Mouse (Mus musculus) lung, adult 2 months (tissue): Measurements from ENCODE around the gene Opcml. TPM values are rescaled to one million over a fixed set of nuclear protein-coding genes. Genes with fewer than 3 reads are reported as not detected.

Experiments
- DNase-seq: peaks from one replicate; pipeline ENCODE4 v3.0.0; 2022
- H3K4me1 ChIP-seq: fragments of 200-500 bp; 2 replicates; pipeline ENCODE4 v1.6.1; 2011; ENCODE audit warnings: low read length; ENCODE audit not compliant: control insufficient read depth, insufficient read depth
- H3K4me3 ChIP-seq: fragments of 200-500 bp; replicated peaks from 2 replicates; pipeline ENCODE3; 2011; ENCODE audit warnings: low read depth, mild to moderate bottlenecking, control low read depth, low read length; ENCODE audit errors: extremely low read depth
- CTCF ChIP-seq: fragments of 200-500 bp; IDR thresholded peaks from 2 replicates; pipeline ENCODE4 v1.5.1; 2011; ENCODE audit warnings: mild to moderate bottlenecking, low read length, control low read depth; ENCODE audit not compliant: insufficient read depth
- POLR2A ChIP-seq: fragments of 200-500 bp; IDR thresholded peaks from 2 replicates; pipeline ENCODE4 v1.6.1; 2011; ENCODE audit warnings: low read depth, mild to moderate bottlenecking, control low read depth, low read length, borderline replicate concordance; ENCODE audit errors: extremely low read depth
- WGBS: fragments of 180-500 bp; shearing (Covaris S2); methylation state at CpG from one replicate; pipeline ENCODE4 v1.1.7; 2018; 5-methylcytosine and 5-hydroxymethylcytosine counted together
- polyA plus RNA-seq: library from polyadenylated mRNA; depleted of rRNA; stranded (reverse); fragments of >200 nt; gene quantifications from 2 replicates; pipeline ENCODE4 v1.2.3, GENCODE M21; 2012

The Opcml gene
- polyA plus RNA-seq, 1 experiment = 0.26 TPM

DNA sequence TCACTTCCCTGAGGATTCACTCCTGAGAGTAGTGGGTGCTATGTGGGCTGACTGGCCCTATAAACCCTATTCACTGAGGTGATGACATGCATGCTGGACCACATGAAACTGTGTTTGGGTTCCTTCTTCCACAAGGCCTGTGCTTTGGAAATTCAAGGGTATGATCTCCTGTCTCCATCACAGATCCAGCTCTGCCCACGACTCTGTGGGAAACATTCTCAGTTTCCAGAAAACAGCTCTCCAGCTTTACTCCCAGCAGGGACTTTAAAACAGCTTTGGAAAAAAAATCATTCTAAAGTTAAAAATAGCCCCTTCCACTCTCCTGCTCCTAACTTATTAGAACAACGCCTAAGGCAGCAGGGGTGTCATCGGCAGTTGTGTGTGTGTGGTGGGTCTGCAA, 491.0 kb downstream of the Opcml start:
- Histone ChIP-seq H3K4me1 (no peaks in the 10 kb centered on the region; the same call in 1 of the 2 replicates), H3K4me3 (no peak overlapping the region)
- TF ChIP-seq POLR2A (no peak), CTCF (no peak)
- DNase-seq = no peak
- 77% methylated on average over 3 of the region's 3 CpGs for WGBS

GRCm38 (mm10) chr9:28285016-28285415, 494.4 kb downstream of the Opcml start:
- no peak overlapping the region for H3K4me3 ChIP-seq
- no peaks in the 10 kb centered on the region; the same call in 1 of the 2 replicates for H3K4me1 ChIP-seq
- TF ChIP-seq POLR2A = no peak
- TF ChIP-seq CTCF = no peak

DNA sequence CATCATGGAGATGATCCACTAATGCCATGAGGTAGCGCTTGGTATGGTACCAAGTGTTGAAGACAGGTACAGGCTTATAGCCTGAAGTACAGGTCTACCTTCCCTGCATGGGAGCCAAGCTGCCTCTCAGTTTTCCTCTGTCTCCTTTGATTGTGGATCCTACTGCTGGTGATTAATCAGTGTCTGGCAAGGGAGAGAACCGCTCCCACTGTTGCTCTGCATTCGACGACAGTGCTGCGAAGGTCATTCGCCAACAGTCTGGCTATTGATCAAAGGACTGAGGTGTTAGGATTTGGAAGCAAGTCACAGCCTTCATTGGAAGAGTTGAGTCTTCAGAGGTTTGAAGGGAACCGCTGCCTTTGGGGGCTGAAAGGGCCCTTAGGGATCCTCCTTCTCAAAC, 495.8 kb downstream of the Opcml start:
- TF ChIP-seq POLR2A (no peak), CTCF (no peak)
- WGBS = 64% methylated on average over 7 of the region's 7 CpGs
- Histone ChIP-seq H3K4me1 (no peaks in the 10 kb centered on the region), H3K4me3 (no peak overlapping the region)
- DNase-seq = no peak

More at GRCm38 (mm10) chr9:28285016-28285415, 494.4 kb downstream of the Opcml start:
- 74% methylated on average over 3 of the region's 3 CpGs for WGBS
- DNase-seq = no peak

DNA sequence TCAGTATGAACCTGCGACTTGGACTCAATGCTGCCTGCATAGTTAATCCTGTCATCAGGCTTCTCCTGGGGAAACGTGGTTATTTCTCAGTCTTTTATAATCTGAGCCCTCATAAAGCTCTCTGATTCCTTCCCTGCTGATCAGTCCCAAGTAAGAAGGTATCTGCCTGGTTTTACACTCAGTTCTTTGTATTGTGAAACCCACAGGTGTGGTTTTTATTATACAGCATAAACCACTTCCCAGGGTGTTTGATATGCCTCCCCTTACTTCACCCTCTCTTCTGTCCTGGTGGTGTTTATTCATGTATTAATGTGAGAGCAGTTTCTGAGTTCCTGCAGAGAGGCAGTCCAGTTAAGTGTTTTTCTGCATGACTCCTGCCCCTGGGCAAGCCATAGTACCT, 496.9 kb downstream of the Opcml start:
- 64% methylated on average over 2 of the region's 2 CpGs for WGBS

DNA sequence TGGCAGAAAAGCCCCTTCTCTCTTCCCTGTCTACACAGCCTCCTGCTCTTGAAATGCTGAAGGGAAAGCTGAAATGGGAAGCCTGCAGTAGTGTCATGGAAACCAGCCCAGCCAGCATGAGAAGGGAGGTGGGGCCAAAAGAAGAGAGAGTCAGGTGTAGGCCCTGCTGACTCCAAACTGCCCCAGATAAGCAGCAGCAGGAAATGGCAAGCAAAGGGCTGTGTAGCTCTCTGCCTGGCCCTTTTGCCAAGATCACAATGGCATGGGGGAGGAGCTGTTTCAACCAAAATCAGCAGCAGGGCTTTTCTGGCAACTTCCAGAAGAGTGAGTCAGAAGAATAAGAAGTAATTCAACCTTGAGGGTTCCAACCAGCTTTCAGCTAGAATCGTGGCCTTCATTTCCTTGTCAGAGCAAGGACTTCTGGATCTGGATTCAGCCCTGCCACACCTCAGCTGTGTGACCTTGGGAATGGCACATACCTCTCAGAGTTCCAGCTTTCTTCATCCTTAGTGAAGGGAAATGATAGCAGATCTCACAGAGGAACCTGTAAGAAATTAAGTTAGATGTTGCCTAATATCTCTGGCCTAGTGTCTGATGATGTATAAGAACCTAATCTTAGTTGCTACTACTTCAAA, 499.2 kb downstream of the Opcml start:
- TF ChIP-seq CTCF (no peak), POLR2A (no peak)
- no peak overlapping the region for H3K4me3 ChIP-seq
- 20% methylated on average over 1 of the region's 1 CpGs for WGBS
- no peak for DNase-seq
- no peaks in the 10 kb centered on the region for H3K4me1 ChIP-seq

More for the DNA sequence above, 496.9 kb downstream of the Opcml start:
- no peak for DNase-seq
- TF ChIP-seq CTCF = no peak
- no peak for TF ChIP-seq POLR2A
- no peak overlapping the region for H3K4me3 ChIP-seq
- H3K4me1 ChIP-seq = no peaks in the 10 kb centered on the region

DNA sequence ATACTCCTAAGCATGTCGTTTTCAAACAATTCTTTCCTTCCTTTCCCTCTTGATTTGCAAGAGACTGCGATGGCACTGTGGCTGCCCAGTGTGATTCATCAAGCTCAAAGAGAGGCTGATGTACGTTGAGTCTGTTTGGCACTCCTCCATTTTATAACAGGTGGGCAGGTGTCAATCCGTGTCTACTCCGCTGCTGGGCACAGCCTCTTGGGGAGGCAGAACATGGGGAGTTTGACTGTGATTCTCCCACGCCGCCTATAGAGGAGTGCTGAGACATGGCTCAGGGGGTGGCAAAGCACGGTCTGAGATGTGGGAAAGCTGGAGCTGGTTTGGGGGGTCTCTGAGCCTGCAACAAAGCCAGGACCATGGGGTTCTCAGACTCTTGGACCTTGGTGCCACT, 513.1 kb downstream of the Opcml start:
- TF ChIP-seq POLR2A (no peak), CTCF (no peak)
- no peak for DNase-seq
- H3K4me1 ChIP-seq = no peaks in the 10 kb centered on the region
- no peak overlapping the region for H3K4me3 ChIP-seq
- 75% methylated on average over 8 of the region's 8 CpGs for WGBS

DNA sequence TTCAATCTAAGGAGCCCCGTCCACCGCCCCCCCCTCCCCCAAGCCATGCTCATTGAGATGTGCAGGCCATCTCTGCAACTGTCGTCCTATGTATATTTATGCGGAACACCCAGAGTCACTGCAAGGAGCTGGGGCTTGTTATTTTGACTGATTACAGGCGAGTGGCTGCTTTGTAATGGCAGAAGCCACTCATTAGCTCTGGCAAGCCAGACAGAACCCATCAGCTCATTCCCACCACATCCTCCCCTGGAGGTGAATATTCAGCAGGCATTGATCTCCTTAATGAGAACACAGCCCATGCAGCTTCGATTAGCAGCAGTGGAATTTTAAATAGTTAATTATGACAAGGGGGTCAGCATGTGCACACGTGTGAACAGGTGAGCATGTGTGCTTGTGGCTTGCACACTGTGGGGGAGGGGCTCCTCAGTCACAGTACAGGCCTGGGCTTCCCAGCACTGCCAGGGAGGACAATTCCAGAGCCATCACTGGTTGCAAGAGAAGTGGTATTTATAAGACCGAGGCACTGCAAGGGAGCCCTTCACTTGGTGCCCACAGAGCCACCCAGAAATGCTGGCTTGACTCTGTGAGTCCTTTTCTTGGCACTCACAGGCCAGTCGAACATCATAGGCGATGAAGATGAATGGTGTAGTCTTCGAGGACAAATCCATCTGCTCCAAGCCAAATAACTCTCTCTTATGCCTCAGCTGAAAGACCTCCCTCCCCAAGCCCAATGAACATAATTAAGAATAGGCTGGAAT, 516.0 kb downstream of the Opcml start:
- Histone ChIP-seq H3K4me1 (no peaks in the 10 kb centered on the region), H3K4me3 (no peak overlapping the region)
- DNase-seq = no peak
- TF ChIP-seq POLR2A (no peak), CTCF (no peak)
- WGBS = 69% methylated on average over 11 of the region's 11 CpGs

GRCm38 (mm10) chr9:28307122-28307430, 516.5 kb downstream of the Opcml start:
- no peak for DNase-seq
- no peaks in the 10 kb centered on the region for H3K4me1 ChIP-seq
- TF ChIP-seq CTCF = no peak
- no peak for TF ChIP-seq POLR2A
- no peak overlapping the region for H3K4me3 ChIP-seq

DNA sequence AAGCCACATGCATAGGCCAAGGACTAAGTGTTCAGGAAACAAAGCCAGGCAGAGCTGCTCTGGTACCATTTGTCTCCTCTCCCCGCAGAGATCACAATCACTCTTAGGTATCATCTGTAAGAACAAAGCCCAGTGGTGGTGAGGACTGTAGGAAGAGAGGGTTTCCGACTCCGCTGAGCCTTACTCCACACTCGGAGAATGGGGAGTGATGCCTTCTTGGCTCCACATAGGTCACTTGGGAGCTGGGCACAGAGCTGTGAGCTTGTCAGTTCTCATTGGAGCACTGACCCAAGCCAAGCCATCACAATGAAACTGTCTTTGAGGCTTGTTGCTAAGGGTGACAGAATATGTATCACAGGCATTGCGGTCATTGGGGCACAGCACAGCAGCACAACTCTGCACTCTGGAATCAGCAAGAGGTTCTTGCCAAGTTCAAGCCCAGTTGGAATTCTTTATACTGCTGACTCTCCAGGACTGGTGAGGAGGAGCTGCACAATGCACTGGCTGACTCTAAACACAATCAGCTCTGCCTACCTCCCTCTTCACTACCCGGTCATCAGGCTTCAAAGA, 517.0 kb downstream of the Opcml start:
- TF ChIP-seq CTCF (no peak), POLR2A (no peak)
- Histone ChIP-seq H3K4me1 (no peaks in the 10 kb centered on the region), H3K4me3 (no peak overlapping the region)
- WGBS = 82% methylated on average over 6 of the region's 6 CpGs
- no peak for DNase-seq

- TF ChIP-seq CTCF (no peak), POLR2A (no peak)
- Histone ChIP-seq H3K4me3 (no peak overlapping the region), H3K4me1 (no peaks in the 10 kb centered on the region)
- no peak for DNase-seq
Measured at GRCm38 (mm10) chr9:28317881-28318280, 527.3 kb downstream of the Opcml start.
